In genomic region chr2:152180323-152180722, GRCm38 (mm10) we compare ENCODE assay signal across 9 mouse cellular contexts. TPM values are rescaled to one million over a fixed set of nuclear protein-coding genes. Genes with fewer than 3 reads are reported as not detected.
A peak's percentile ranks its signal among the peaks of the same experiment; 100 is the strongest.
DNase-seq lines count a peak whose midpoint lies in the region; ATAC-seq and TF ChIP-seq lines count a peak whose summit lies in the region.
"Had no signal": no experiment of that assay in that cellular context is flagged by ENCODE, and none has a peak within 500 bp of the region (broad histone marks: within the 10 kb centered on the region; RNA-seq: fewer than 3 reads in every experiment).

No protein-coding gene starts in this region.

- TF ChIP-seq POLR2A in small intestine, adult 2 months (IDR thresholded peaks at IDR 0.05; ENCODE audit: low read depth, low read length) = no peak

- H3K27ac ChIP-seq in hindbrain, embryonic 15.5 days (replicated peaks) = no peak overlapping the region
- H3K27ac ChIP-seq in hindbrain, embryonic 14.5 days = no peak overlapping the region
- H3K27ac ChIP-seq in kidney, embryonic 15.5 days = peak overlapping the region; percentile 3; the same call in 1 of the 2 replicates
- peak overlapping the region; percentile 15; the same call in 1 of the 2 replicates for H3K27ac ChIP-seq in small intestine, adult 2 months (ENCODE audit: insufficient read depth, low read depth, low read length)
- no peak overlapping the region for H3K27ac ChIP-seq in forebrain, embryonic 13.5 days
- H3K27ac ChIP-seq in liver, embryonic 11.5 days (ENCODE audit: low read depth, low read length) = no peak overlapping the region

- no peaks in the 10 kb centered on the region for H3K9me3 ChIP-seq in hindbrain, embryonic 15.5 days
- no peaks in the 10 kb centered on the region for H3K9me3 ChIP-seq in hindbrain, embryonic 14.5 days (ENCODE audit: control insufficient read depth, low read length)
- H3K9me3 ChIP-seq in kidney, embryonic 15.5 days (replicated peaks) = no peaks in the 10 kb centered on the region
- no peaks in the 10 kb centered on the region for H3K9me3 ChIP-seq in forebrain, embryonic 13.5 days (replicated peaks)
- H3K9me3 ChIP-seq in liver, embryonic 11.5 days (ENCODE audit: control insufficient read depth, low read length) = no peaks in the 10 kb centered on the region
- H3K9me3 ChIP-seq: G1E had no signal

- H3K9ac ChIP-seq in hindbrain, embryonic 15.5 days = no peak overlapping the region
- no peak overlapping the region for H3K9ac ChIP-seq in hindbrain, embryonic 14.5 days
- H3K9ac ChIP-seq in kidney, embryonic 15.5 days = no peak overlapping the region
- no peak overlapping the region for H3K9ac ChIP-seq in forebrain, embryonic 13.5 days
- H3K9ac ChIP-seq in liver, embryonic 11.5 days (ENCODE audit: low read depth, low read length) = no peak overlapping the region

- H3K36me3 ChIP-seq in hindbrain, embryonic 15.5 days = no peaks in the 10 kb centered on the region
- H3K36me3 ChIP-seq in hindbrain, embryonic 14.5 days (replicated peaks; ENCODE audit: control insufficient read depth, insufficient read depth) = no peaks in the 10 kb centered on the region
- H3K36me3 ChIP-seq in kidney, embryonic 15.5 days = no peaks in the 10 kb centered on the region
- no peaks in the 10 kb centered on the region for H3K36me3 ChIP-seq in small intestine, adult 2 months (ENCODE audit: control insufficient read depth, insufficient read depth, low read length)
- no peaks in the 10 kb centered on the region for H3K36me3 ChIP-seq in forebrain, embryonic 13.5 days (ENCODE audit: poor library complexity, severe bottlenecking)
- H3K36me3 ChIP-seq in liver, embryonic 11.5 days (ENCODE audit: control insufficient read depth, insufficient read depth, low read length) = no peaks in the 10 kb centered on the region
- H3K36me3 ChIP-seq: G1E had no signal

- peak; percentile 56; the same call in 1 of the 2 replicates for ATAC-seq in hindbrain, embryonic 15.5 days (ENCODE audit: low FRiP score, low read depth)
- ATAC-seq in hindbrain, embryonic 14.5 days (ENCODE audit: low FRiP score) = no peak
- peak; percentile 78 for ATAC-seq in kidney, embryonic 15.5 days (replicated peaks; ENCODE audit: low FRiP score)
- ATAC-seq in forebrain, embryonic 13.5 days = no peak
- no peak for ATAC-seq in liver, embryonic 11.5 days (replicated peaks; ENCODE audit: low FRiP score)

- peaks cover 8% of the 10 kb centered on the region; the same call in 1 of the 2 replicates for H3K4me1 ChIP-seq in hindbrain, embryonic 15.5 days (replicated peaks)
- H3K4me1 ChIP-seq in hindbrain, embryonic 14.5 days (replicated peaks; ENCODE audit: control insufficient read depth, insufficient read depth, low read length) = no peaks in the 10 kb centered on the region
- peaks cover 19% of the 10 kb centered on the region for H3K4me1 ChIP-seq in kidney, embryonic 15.5 days
- H3K4me1 ChIP-seq in small intestine, adult 2 months (ENCODE audit: control insufficient read depth, insufficient read depth, insufficient read length, low read length) = 0 out of 2 replicates have a peak, but pooled peaks cover 3% of the 10 kb centered on the region
- H3K4me1 ChIP-seq in forebrain, embryonic 13.5 days = peaks cover 6% of the 10 kb centered on the region; the same call in 1 of the 2 replicates
- H3K4me1 ChIP-seq in liver, embryonic 11.5 days (replicated peaks; ENCODE audit: control insufficient read depth, insufficient read depth, low read length) = no peaks in the 10 kb centered on the region

- no peak overlapping the region for H3K4me3 ChIP-seq in hindbrain, embryonic 15.5 days
- no peak overlapping the region for H3K4me3 ChIP-seq in hindbrain, embryonic 14.5 days (replicated peaks; ENCODE audit: low read length)
- no peak overlapping the region for H3K4me3 ChIP-seq in kidney, embryonic 15.5 days (replicated peaks)
- H3K4me3 ChIP-seq in small intestine, adult 2 months (ENCODE audit: low read depth, low read length) = no peak overlapping the region
- no peak overlapping the region for H3K4me3 ChIP-seq in forebrain, embryonic 13.5 days
- H3K4me3 ChIP-seq in liver, embryonic 11.5 days (ENCODE audit: low read depth, low read length) = no peak overlapping the region

- DNase-seq in hindbrain, embryonic 14.5 days (ENCODE audit: low spot score) = no peak
- DNase-seq in NIH3T3 (ENCODE audit: low read depth) = peak; percentile 65
- DNase-seq in heart, adult 18-20 months = peak; percentile 89 to 94
- DNase-seq in liver, embryonic 11.5 days (ENCODE audit: low spot score) = no peak

- WGBS in hindbrain, embryonic 15.5 days = 55% methylated on average over 6 of the region's 6 CpGs
- WGBS in hindbrain, embryonic 14.5 days = 61% methylated on average over 6 of the region's 6 CpGs
- WGBS in kidney, embryonic 15.5 days = 41% methylated on average over 6 of the region's 6 CpGs
- 37% methylated on average over 6 of the region's 6 CpGs for WGBS in small intestine, adult 2 months
- 78% methylated on average over 6 of the region's 6 CpGs for WGBS in forebrain, embryonic 13.5 days
- WGBS in liver, embryonic 11.5 days = 69% methylated on average over 6 of the region's 6 CpGs

- no peaks in the 10 kb centered on the region for H3K27me3 ChIP-seq in hindbrain, embryonic 15.5 days
- H3K27me3 ChIP-seq in hindbrain, embryonic 14.5 days (ENCODE audit: control insufficient read depth, insufficient read depth, low read length) = no peaks in the 10 kb centered on the region
- no peaks in the 10 kb centered on the region for H3K27me3 ChIP-seq in kidney, embryonic 15.5 days
- no peaks in the 10 kb centered on the region for H3K27me3 ChIP-seq in small intestine, adult 2 months (ENCODE audit: control insufficient read depth, insufficient read depth, low read length)
- no peaks in the 10 kb centered on the region for H3K27me3 ChIP-seq in forebrain, embryonic 13.5 days
- peaks cover 7% of the 10 kb centered on the region for H3K27me3 ChIP-seq in liver, embryonic 11.5 days (replicated peaks; ENCODE audit: control insufficient read depth, insufficient read depth, low read length)

- no peak overlapping the region for H3K4me2 ChIP-seq in hindbrain, embryonic 15.5 days
- H3K4me2 ChIP-seq in hindbrain, embryonic 14.5 days (replicated peaks) = no peak overlapping the region
- H3K4me2 ChIP-seq in kidney, embryonic 15.5 days = no peak overlapping the region
- H3K4me2 ChIP-seq in forebrain, embryonic 13.5 days = no peak overlapping the region
- no peak overlapping the region for H3K4me2 ChIP-seq in liver, embryonic 11.5 days

- no peak for TF ChIP-seq CTCF in small intestine, adult 2 months (IDR thresholded peaks at IDR 0.05; ENCODE audit: extremely low read depth, insufficient read length, insufficient replicate concordance, low read depth, low read length)

RNA-seq across cellular contexts. Expression of gene Tcf15, which starts 37.0 kb away (rescaled TPM):
- polyA plus RNA-seq in hindbrain, embryonic 15.5 days (2015; fragmentation: Nextera tagmentation; extraction: Ambion mirVana) = 1.1 and 1.7 TPM in 2 replicates
- polyA plus RNA-seq in hindbrain, embryonic 14.5 days (2014; fragmentation: Nextera tagmentation; extraction: Ambion mirVana) = 1.6 and 2.3 TPM in 2 replicates
- 10 to 100 TPM; 16.4 to 18.9 TPM for total RNA-seq in heart, adult 18-20 months (2021)
- 13.5 TPM in 2 replicates for polyA plus RNA-seq in kidney, embryonic 15.5 days (2015; fragmentation: Nextera tagmentation; extraction: Ambion mirVana)
- 5.6 and 6.4 TPM in 2 replicates for polyA plus RNA-seq in small intestine, adult 2 months (2012; rRNA removed)
- 1.4 and 1.8 TPM in 2 replicates for polyA plus RNA-seq in forebrain, embryonic 13.5 days (2015; fragmentation: Nextera tagmentation; extraction: Ambion mirVana)
- 2.6 and 2.8 TPM in 2 replicates for polyA plus RNA-seq in liver, embryonic 11.5 days (2014; fragmentation: Nextera tagmentation; extraction: Ambion mirVana)
- total RNA-seq: G1E had no signal
- polyA plus RNA-seq: G1E had no signal

RNA-seq across cellular contexts. Expression of gene Csnk2a1, which starts 46.3 kb away (rescaled TPM):
- 94.2 and 97.7 TPM in 2 replicates for polyA plus RNA-seq in hindbrain, embryonic 15.5 days (2015; fragmentation: Nextera tagmentation; extraction: Ambion mirVana)
- polyA plus RNA-seq in hindbrain, embryonic 14.5 days (2014; fragmentation: Nextera tagmentation; extraction: Ambion mirVana) = 104 and 150 TPM in 2 replicates
- 10 to 100 TPM; 96.8 to 97.5 TPM for total RNA-seq in heart, adult 18-20 months (2021)
- 93.4 and 101 TPM in 2 replicates for polyA plus RNA-seq in kidney, embryonic 15.5 days (2015; fragmentation: Nextera tagmentation; extraction: Ambion mirVana)
- polyA plus RNA-seq in small intestine, adult 2 months (2012; rRNA removed) = 2.6 and 10.1 TPM in 2 replicates
- 137 and 142 TPM in 2 replicates for polyA plus RNA-seq in forebrain, embryonic 13.5 days (2015; fragmentation: Nextera tagmentation; extraction: Ambion mirVana)
- polyA plus RNA-seq in liver, embryonic 11.5 days (2014; fragmentation: Nextera tagmentation; extraction: Ambion mirVana) = 45.1 and 65.2 TPM in 2 replicates

Comparison
In these comparisons a context has a peak if more than half of its experiments do, and no peak if none do; other contexts are left out.
1. ATAC-seq: peak in hindbrain, embryonic 15.5 days (single experiment) and kidney, embryonic 15.5 days (single experiment); none in hindbrain, embryonic 14.5 days (single experiment), forebrain, embryonic 13.5 days (single experiment) and liver, embryonic 11.5 days (single experiment).
2. H3K27ac ChIP-seq: peak in kidney, embryonic 15.5 days (single experiment) and small intestine, adult 2 months (single experiment); none in hindbrain, embryonic 15.5 days (single experiment), hindbrain, embryonic 14.5 days (single experiment), forebrain, embryonic 13.5 days (single experiment) and liver, embryonic 11.5 days (single experiment).
3. DNase-seq: peak in NIH3T3 (single experiment) and heart, adult 18-20 months (2 of 2); none in hindbrain, embryonic 14.5 days (single experiment) and liver, embryonic 11.5 days (single experiment).